Mouse (Mus musculus): ENCODE data around the gene Vps41. TPM values are rescaled to one million over a fixed set of nuclear protein-coding genes. Genes with fewer than 3 reads are reported as not detected.
A peak's percentile ranks its signal among the peaks of the same experiment; 100 is the strongest.

Gene Vps41
- polyA plus RNA-seq, 1 experiment from 2014 or later, result 66.0 TPM

GRCm38 (mm10) chr13:18768495-18768894 lies 51.4 kb downstream of the Vps41 start:
- WGBS, result 70% methylated on average over 3 of the region's 3 CpGs

GRCm38 (mm10) chr13:18773437-18774198 lies 56.5 kb downstream of the Vps41 start:
- no peaks in the 10 kb centered on the region for H3K9me3 ChIP-seq
- H3K36me3 ChIP-seq (replicated peaks), result no peaks in the 10 kb centered on the region
- no peak overlapping the region for H3K4me3 ChIP-seq
- 93% methylated on average over 8 of the region's 8 CpGs for WGBS
- H3K4me1 ChIP-seq, result peaks cover 1% of the 10 kb centered on the region
- no peak for DNase-seq (ENCODE audit: extremely low spot score, low spot score)
- no peak overlapping the region for H3K27ac ChIP-seq
- H3K27me3 ChIP-seq (ENCODE audit: poor library complexity, severe bottlenecking), result no peaks in the 10 kb centered on the region

More at GRCm38 (mm10) chr13:18768495-18768894, 51.4 kb downstream of the Vps41 start:
- no peak for DNase-seq (ENCODE audit: extremely low spot score, low spot score)
- no peaks in the 10 kb centered on the region for H3K36me3 ChIP-seq (replicated peaks)
- no peaks in the 10 kb centered on the region for H3K9me3 ChIP-seq
- H3K27me3 ChIP-seq (ENCODE audit: poor library complexity, severe bottlenecking), result no peaks in the 10 kb centered on the region
- no peak overlapping the region for H3K4me3 ChIP-seq
- peaks cover 30% of the 10 kb centered on the region for H3K4me1 ChIP-seq
- H3K27ac ChIP-seq, result no peak overlapping the region

DNA sequence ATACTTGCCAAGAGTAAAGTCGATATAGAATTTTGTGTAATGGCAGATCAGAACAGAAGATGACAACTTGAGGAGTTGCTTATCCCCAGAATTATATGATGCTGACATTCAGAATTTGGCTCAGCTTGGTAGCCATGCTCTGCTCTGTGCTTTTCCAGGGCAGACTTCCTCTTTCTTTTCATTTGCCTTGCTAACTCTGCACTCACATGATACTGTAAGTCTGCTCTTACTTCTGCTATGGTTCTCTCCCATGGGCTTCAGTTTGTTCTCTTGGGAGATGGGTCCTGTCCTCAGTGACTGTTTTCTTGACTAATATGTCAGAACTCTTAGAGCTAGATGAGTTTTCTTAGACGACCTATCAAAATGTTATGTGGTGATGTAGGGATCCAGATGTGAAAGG lies 64.2 kb downstream of the Vps41 start:
- Histone ChIP-seq H3K27me3 (ENCODE audit: poor library complexity, severe bottlenecking) (no peaks in the 10 kb centered on the region), H3K4me3 (no peak overlapping the region), H3K36me3 (replicated peaks) (no peaks in the 10 kb centered on the region), H3K4me1 (no peaks in the 10 kb centered on the region), H3K27ac (no peak overlapping the region), H3K9me3 (no peaks in the 10 kb centered on the region)
- WGBS, result 84% methylated on average over 2 of the region's 2 CpGs
- no peak for DNase-seq (ENCODE audit: extremely low spot score, low spot score)

- no peaks in the 10 kb centered on the region for H3K9me3 ChIP-seq
- no peaks in the 10 kb centered on the region for H3K27me3 ChIP-seq (ENCODE audit: poor library complexity, severe bottlenecking)
- H3K4me3 ChIP-seq, result no peak overlapping the region
- H3K36me3 ChIP-seq (replicated peaks), result no peaks in the 10 kb centered on the region
- 85% methylated on average over 1 of the region's 1 CpGs for WGBS
- no peak overlapping the region for H3K27ac ChIP-seq
- DNase-seq (ENCODE audit: extremely low spot score, low spot score), result no peak
- H3K4me1 ChIP-seq, result peaks cover 8% of the 10 kb centered on the region; the same call in 1 of the 2 replicates
Observed at GRCm38 (mm10) chr13:18785702-18786101, 68.6 kb downstream of the Vps41 start.

DNA sequence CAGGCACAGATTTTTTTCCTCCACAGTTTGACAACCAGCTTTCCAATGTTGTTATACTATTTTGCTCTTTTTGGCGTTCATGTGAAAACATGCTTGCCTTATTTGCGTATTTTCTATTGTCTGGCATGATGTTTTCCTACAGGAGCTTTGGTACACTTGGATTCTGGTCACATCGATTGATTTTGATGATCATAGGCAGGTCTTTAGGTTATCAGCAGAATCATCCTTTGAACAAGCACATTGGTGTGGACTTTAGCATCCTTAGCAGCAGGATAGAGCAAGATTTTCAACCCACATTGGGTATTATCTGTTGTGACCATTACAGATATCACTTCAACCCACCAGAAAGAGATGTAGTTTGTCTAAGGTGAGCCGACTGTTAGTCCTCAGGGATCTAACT lies 71.0 kb downstream of the Vps41 start:
- peaks cover 8% of the 10 kb centered on the region; the same call in 1 of the 2 replicates for H3K4me1 ChIP-seq
- H3K27ac ChIP-seq, result no peak overlapping the region
- H3K9me3 ChIP-seq, result no peaks in the 10 kb centered on the region
- WGBS, result 90% methylated on average over 4 of the region's 4 CpGs
- H3K4me3 ChIP-seq, result no peak overlapping the region
- no peak for DNase-seq (ENCODE audit: extremely low spot score, low spot score)
- no peaks in the 10 kb centered on the region for H3K36me3 ChIP-seq (replicated peaks)
- H3K27me3 ChIP-seq (ENCODE audit: poor library complexity, severe bottlenecking), result no peaks in the 10 kb centered on the region

GRCm38 (mm10) chr13:18788689-18789088 lies 71.6 kb downstream of the Vps41 start:
- Histone ChIP-seq H3K4me3 (no peak overlapping the region), H3K9me3 (no peaks in the 10 kb centered on the region), H3K27ac (0 out of 2 replicates have a peak overlapping the region, but pooled peaks have one; percentile 40), H3K27me3 (ENCODE audit: poor library complexity, severe bottlenecking) (no peaks in the 10 kb centered on the region), H3K4me1 (peaks cover 8% of the 10 kb centered on the region; the same call in 1 of the 2 replicates), H3K36me3 (replicated peaks) (no peaks in the 10 kb centered on the region)
- no peak for DNase-seq (ENCODE audit: extremely low spot score, low spot score)
- 64% methylated on average over 2 of the region's 2 CpGs for WGBS

DNA sequence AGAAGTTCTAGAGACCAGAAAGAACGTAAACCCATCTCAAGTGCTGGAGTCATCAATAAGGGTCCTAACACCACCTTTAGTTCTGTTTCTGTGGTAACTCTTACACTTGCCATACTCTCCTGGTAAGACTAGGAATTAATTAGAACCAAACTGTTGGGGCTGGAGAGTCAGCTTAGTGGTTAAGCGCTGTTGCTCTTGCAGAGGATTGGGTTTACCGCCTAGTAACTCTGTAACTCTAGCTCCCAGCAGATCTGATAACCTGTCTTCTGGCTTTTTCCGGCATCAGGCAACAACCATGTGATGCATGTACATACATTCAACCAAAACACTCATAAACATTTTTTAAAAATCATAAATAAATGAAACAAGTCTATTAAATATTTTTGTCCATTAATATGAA lies 72.6 kb downstream of the Vps41 start:
- no peak overlapping the region for H3K4me3 ChIP-seq
- H3K9me3 ChIP-seq, result no peaks in the 10 kb centered on the region
- no peaks in the 10 kb centered on the region for H3K27me3 ChIP-seq (ENCODE audit: poor library complexity, severe bottlenecking)
- no peak overlapping the region for H3K27ac ChIP-seq
- peaks cover 12% of the 10 kb centered on the region; the same call in 1 of the 2 replicates for H3K4me1 ChIP-seq
- 90% methylated on average over 4 of the region's 4 CpGs for WGBS
- no peak for DNase-seq (ENCODE audit: extremely low spot score, low spot score)
- no peaks in the 10 kb centered on the region for H3K36me3 ChIP-seq (replicated peaks)

GRCm38 (mm10) chr13:18790086-18790485 lies 73.0 kb downstream of the Vps41 start:
- H3K36me3 ChIP-seq (replicated peaks), result no peaks in the 10 kb centered on the region
- WGBS, result 87% methylated on average over 6 of the region's 6 CpGs
- DNase-seq (ENCODE audit: extremely low spot score, low spot score), result no peak

GRCm38 (mm10) chr13:18791314-18791713 lies 74.2 kb downstream of the Vps41 start:
- Histone ChIP-seq H3K27me3 (ENCODE audit: poor library complexity, severe bottlenecking) (no peaks in the 10 kb centered on the region), H3K36me3 (replicated peaks) (no peaks in the 10 kb centered on the region), H3K27ac (no peak overlapping the region), H3K4me3 (no peak overlapping the region), H3K4me1 (peaks cover 12% of the 10 kb centered on the region; the same call in 1 of the 2 replicates), H3K9me3 (no peaks in the 10 kb centered on the region)
- no peak for DNase-seq (ENCODE audit: extremely low spot score, low spot score)
- 78% methylated on average over 4 of the region's 4 CpGs for WGBS

More at GRCm38 (mm10) chr13:18790086-18790485, 73.0 kb downstream of the Vps41 start:
- H3K9me3 ChIP-seq, result no peaks in the 10 kb centered on the region
- H3K27ac ChIP-seq, result no peak overlapping the region
- H3K4me3 ChIP-seq, result no peak overlapping the region
- H3K4me1 ChIP-seq, result peaks cover 12% of the 10 kb centered on the region; the same call in 1 of the 2 replicates
- no peaks in the 10 kb centered on the region for H3K27me3 ChIP-seq (ENCODE audit: poor library complexity, severe bottlenecking)

- Histone ChIP-seq H3K4me1 (peaks cover 12% of the 10 kb centered on the region; the same call in 1 of the 2 replicates), H3K27me3 (ENCODE audit: poor library complexity, severe bottlenecking) (no peaks in the 10 kb centered on the region), H3K36me3 (replicated peaks) (peaks cover 2% of the 10 kb centered on the region; the same call in 1 of the 2 replicates), H3K27ac (no peak overlapping the region), H3K9me3 (no peaks in the 10 kb centered on the region), H3K4me3 (no peak overlapping the region)
- 85% methylated on average over 2 of the region's 2 CpGs for WGBS
- DNase-seq (ENCODE audit: extremely low spot score, low spot score), result no peak
Observed at GRCm38 (mm10) chr13:18791724-18792123, 74.6 kb downstream of the Vps41 start.

- Histone ChIP-seq H3K9me3 (no peaks in the 10 kb centered on the region), H3K4me3 (no peak overlapping the region), H3K27me3 (ENCODE audit: poor library complexity, severe bottlenecking) (no peaks in the 10 kb centered on the region), H3K4me1 (peaks cover 5% of the 10 kb centered on the region; the same call in 1 of the 2 replicates), H3K36me3 (replicated peaks) (peaks cover 4% of the 10 kb centered on the region; the same call in 1 of the 2 replicates), H3K27ac (no peak overlapping the region)
- WGBS, result 76% methylated on average over 3 of the region's 3 CpGs
- DNase-seq (ENCODE audit: extremely low spot score, low spot score), result no peak
Observed at GRCm38 (mm10) chr13:18794454-18794853, 77.4 kb downstream of the Vps41 start.

GRCm38 (mm10) chr13:18797555-18797954 lies 80.5 kb downstream of the Vps41 start:
- H3K36me3 ChIP-seq (replicated peaks), result peaks cover 4% of the 10 kb centered on the region; the same call in 1 of the 2 replicates
- 89% methylated on average over 5 of the region's 5 CpGs for WGBS
- H3K9me3 ChIP-seq, result no peaks in the 10 kb centered on the region
- H3K27me3 ChIP-seq (ENCODE audit: poor library complexity, severe bottlenecking), result no peaks in the 10 kb centered on the region
- H3K27ac ChIP-seq, result no peak overlapping the region
- no peak overlapping the region for H3K4me3 ChIP-seq
- no peak for DNase-seq (ENCODE audit: extremely low spot score, low spot score)
- H3K4me1 ChIP-seq, result peaks cover 5% of the 10 kb centered on the region; the same call in 1 of the 2 replicates

GRCm38 (mm10) chr13:18800434-18800833 lies 83.3 kb downstream of the Vps41 start:
- H3K9me3 ChIP-seq, result no peaks in the 10 kb centered on the region
- peaks cover 4% of the 10 kb centered on the region; the same call in 1 of the 2 replicates for H3K36me3 ChIP-seq (replicated peaks)
- 86% methylated on average over 3 of the region's 3 CpGs for whole genome bisulfite sequencing
- H3K27ac ChIP-seq, result no peak overlapping the region
- H3K4me3 ChIP-seq, result no peak overlapping the region
- DNase-seq (ENCODE audit: extremely low spot score, low spot score), result no peak
- no peaks in the 10 kb centered on the region for H3K4me1 ChIP-seq
- H3K27me3 ChIP-seq (ENCODE audit: poor library complexity, severe bottlenecking), result no peaks in the 10 kb centered on the region
